Mouse (Mus musculus) midbrain, embryonic 14.5 days (tissue): ENCODE results near the gene Rpl13. TPM values are rescaled to one million over a fixed set of nuclear protein-coding genes. Genes with fewer than 3 reads are reported as not detected.
"Not testable (repeated sequence)": the region's sequence is repeated elsewhere in the genome, so short reads cannot be mapped to it uniquely, and the experiment has no call there.

Source experiments
- ATAC-seq: fragments of 200-750 bp; cut with Nextera tagmentation; 2 replicates; pipeline ENCODE4 v1.8.0; 2017; ENCODE audit warnings: moderate number of reproducible peaks, moderate library complexity; ENCODE audit not compliant: low FRiP score, low TSS enrichment
- DNase-seq: peaks from one replicate; pipeline ENCODE4 v3.0.0-alpha.2; 2015
- H3K27ac ChIP-seq: fragments of 300-500 bp; sonication (generic); replicated peaks from 2 replicates; pipeline ENCODE4 v1.5.1; 2014; ENCODE audit warnings: mild to moderate bottlenecking, low read depth, low read length, moderate library complexity
- H3K27me3 ChIP-seq: fragments of 300-500 bp; sonication (generic); 2 replicates; pipeline ENCODE4 v1.6.1; 2014; ENCODE audit warnings: low read length, control low read depth, mixed read lengths; ENCODE audit not compliant: control insufficient read depth, insufficient read depth
- H3K36me3 ChIP-seq: fragments of 300-500 bp; sonication (generic); 2 replicates; pipeline ENCODE4 v1.6.1; 2014; ENCODE audit warnings: low read length, control low read depth; ENCODE audit not compliant: control insufficient read depth, insufficient read depth
- H3K4me1 ChIP-seq: fragments of 300-500 bp; sonication (generic); 2 replicates; pipeline ENCODE4 v1.6.1; 2014; ENCODE audit warnings: mild to moderate bottlenecking, antibody characterized with exemption, low read length, control low read depth; ENCODE audit not compliant: control insufficient read depth, insufficient read depth
- H3K4me2 ChIP-seq: fragments of 300-500 bp; sonication (generic); 2 replicates; pipeline ENCODE4 v1.6.1; 2014; ENCODE audit warnings: mild to moderate bottlenecking, low read length, moderate library complexity
- H3K4me3 ChIP-seq: fragments of 300-500 bp; sonication (generic); replicated peaks from 2 replicates; pipeline ENCODE4 v1.5.1; 2014; ENCODE audit warnings: low read depth, low read length
- H3K9ac ChIP-seq: fragments of 300-500 bp; sonication (generic); replicated peaks from 2 replicates; pipeline ENCODE4 v1.6.1; 2014; ENCODE audit warnings: mild to moderate bottlenecking, low read length, moderate library complexity
- H3K9me3 ChIP-seq: fragments of 300-500 bp; sonication (generic); 2 replicates; pipeline ENCODE4 v1.6.1; 2016; ENCODE audit warnings: low read length, control low read depth, mixed read lengths; ENCODE audit not compliant: control insufficient read depth
- WGBS: fragments of 180-500 bp; shearing (Covaris S2); extraction: QIAGEN DNeasy Blood & Tissue Kit; methylation state at CpG from one replicate; pipeline ENCODE4 v1.1.7; 2014; 5-methylcytosine and 5-hydroxymethylcytosine counted together
- polyA plus RNA-seq: library from polyadenylated mRNA; unstranded; fragments of >200 nt; fragmentation: Nextera tagmentation; extraction: Ambion mirVana; gene quantifications from 2 replicates; pipeline ENCODE4 v1.2.1, GENCODE M21; 2014

The Rpl13 gene
- polyA plus RNA-seq, 1 experiment from 2014 or later: 877 TPM

- H3K27me3 ChIP-seq: no peaks in the 10 kb centered on the region
- no peak overlapping the region for H3K4me3 ChIP-seq
- H3K9ac ChIP-seq: no peak overlapping the region
- H3K4me1 ChIP-seq: no peaks in the 10 kb centered on the region
- ATAC-seq (no peak), DNase-seq (no peak)
- no peak overlapping the region for H3K27ac ChIP-seq
- peaks cover 95% of the 10 kb centered on the region for H3K36me3 ChIP-seq
- H3K4me2 ChIP-seq: no peak overlapping the region
- H3K9me3 ChIP-seq: no peaks in the 10 kb centered on the region
- whole genome bisulfite sequencing: 81% methylated on average over 6 of the region's 6 CpGs
Observed at GRCm38 (mm10) chr8:123082993-123083392, 19.2 kb upstream of the Rpl13 start.

GRCm38 (mm10) chr8:123083610-123084009 is 18.5 kb upstream of the Rpl13 start:
- no peaks in the 10 kb centered on the region for H3K9me3 ChIP-seq
- no peaks in the 10 kb centered on the region for H3K4me1 ChIP-seq
- no peak overlapping the region for H3K4me2 ChIP-seq
- WGBS: 93% methylated on average over 12 of the region's 12 CpGs
- H3K36me3 ChIP-seq: peaks cover 95% of the 10 kb centered on the region
- no peak overlapping the region for H3K9ac ChIP-seq
- ATAC-seq (no peak), DNase-seq (no peak)
- no peak overlapping the region for H3K27ac ChIP-seq
- H3K4me3 ChIP-seq: no peak overlapping the region
- no peaks in the 10 kb centered on the region for H3K27me3 ChIP-seq

GRCm38 (mm10) chr8:123087289-123087688 is 14.9 kb upstream of the Rpl13 start:
- no peaks in the 10 kb centered on the region for H3K4me1 ChIP-seq
- peaks cover 97% of the 10 kb centered on the region for H3K36me3 ChIP-seq
- H3K27ac ChIP-seq: no peak overlapping the region
- H3K4me2 ChIP-seq: no peak overlapping the region
- WGBS: 88% methylated on average over 9 of the region's 9 CpGs
- DNase-seq (no peak), ATAC-seq (no peak)
- H3K27me3 ChIP-seq: no peaks in the 10 kb centered on the region
- no peak overlapping the region for H3K9ac ChIP-seq
- H3K9me3 ChIP-seq: no peaks in the 10 kb centered on the region
- no peak overlapping the region for H3K4me3 ChIP-seq

- Histone ChIP-seq H3K4me2 (no peak overlapping the region), H3K27me3 (no peaks in the 10 kb centered on the region), H3K9me3 (no peaks in the 10 kb centered on the region), H3K9ac (no peak overlapping the region), H3K4me1 (no peaks in the 10 kb centered on the region), H3K4me3 (no peak overlapping the region), H3K36me3 (peaks cover 48% of the 10 kb centered on the region), H3K27ac (no peak overlapping the region)
- DNase-seq: no peak
- 94% methylated on average over 11 of the region's 11 CpGs for WGBS
- ATAC-seq: no peak
Observed at GRCm38 (mm10) chr8:123097216-123097615, 4.9 kb upstream of the Rpl13 start.

- Histone ChIP-seq H3K9ac (no peak overlapping the region), H3K4me3 (no peak overlapping the region), H3K27me3 (no peaks in the 10 kb centered on the region), H3K4me1 (no peaks in the 10 kb centered on the region), H3K36me3 (peaks cover 44% of the 10 kb centered on the region), H3K9me3 (no peaks in the 10 kb centered on the region), H3K27ac (no peak overlapping the region), H3K4me2 (no peak overlapping the region)
- ATAC-seq (no peak), DNase-seq (no peak)
- 74% methylated on average over 12 of the region's 12 CpGs for WGBS
Observed at GRCm38 (mm10) chr8:123097786-123098584, 4.2 kb upstream of the Rpl13 start.

GRCm38 (mm10) chr8:123100288-123100687 is 1.9 kb upstream of the Rpl13 start:
- peaks cover 7% of the 10 kb centered on the region for H3K4me1 ChIP-seq
- 64% methylated on average over 8 of the region's 8 CpGs for WGBS
- peaks cover 42% of the 10 kb centered on the region for H3K36me3 ChIP-seq
- no peak overlapping the region for H3K27ac ChIP-seq
- no peak overlapping the region; the same call in 1 of the 2 replicates for H3K9ac ChIP-seq
- no peaks in the 10 kb centered on the region for H3K27me3 ChIP-seq
- no peaks in the 10 kb centered on the region for H3K9me3 ChIP-seq
- no peak overlapping the region for H3K4me2 ChIP-seq
- ATAC-seq (no peak), DNase-seq (no peak)
- H3K4me3 ChIP-seq: no peak overlapping the region

- 82% methylated on average over 4 of the region's 4 CpGs for WGBS
Observed at GRCm38 (mm10) chr8:123101244-123101643, 906 bp upstream of the Rpl13 start.

GRCm38 (mm10) chr8:123102855-123103254 is 705 bp downstream of the Rpl13 start:
- Histone ChIP-seq H3K36me3 (peaks cover 30% of the 10 kb centered on the region), H3K4me2 (peak overlapping the region; percentile 85), H3K4me3 (peak overlapping the region; percentile 79), H3K9ac (peak overlapping the region; percentile 94), H3K27ac (peak overlapping the region; percentile 95; the same call in 1 of the 2 replicates)
- H3K27me3 ChIP-seq, ATAC-seq, DNase-seq, H3K9me3 ChIP-seq, H3K4me1 ChIP-seq: not testable (repeated sequence)
- 0% methylated on average over 18 of the region's 26 CpGs for WGBS

More at GRCm38 (mm10) chr8:123101244-123101643, 906 bp upstream of the Rpl13 start:
- Histone ChIP-seq H3K27ac (no peak overlapping the region), H3K4me1 (peaks cover 7% of the 10 kb centered on the region), H3K4me2 (no peak overlapping the region), H3K27me3 (no peaks in the 10 kb centered on the region), H3K4me3 (no peak overlapping the region; the same call in 1 of the 2 replicates), H3K9me3 (no peaks in the 10 kb centered on the region), H3K9ac (no peak overlapping the region; the same call in 1 of the 2 replicates), H3K36me3 (peaks cover 38% of the 10 kb centered on the region)
- ATAC-seq (no peak), DNase-seq (no peak)

GRCm38 (mm10) chr8:123103285-123103684 is 1.1 kb downstream of the Rpl13 start:
- Histone ChIP-seq H3K4me3 (peak overlapping the region; percentile 79), H3K4me2 (peak overlapping the region; percentile 85), H3K9me3 (no peaks in the 10 kb centered on the region), H3K27me3 (no peaks in the 10 kb centered on the region), H3K9ac (peak overlapping the region; percentile 94), H3K4me1 (peaks cover 7% of the 10 kb centered on the region), H3K36me3 (peaks cover 26% of the 10 kb centered on the region), H3K27ac (no peak overlapping the region)
- ATAC-seq: no peak
- 17% methylated on average over 15 of the region's 15 CpGs for WGBS
- no peak for DNase-seq
